Mouse (Mus musculus) kidney, adult 2 months (tissue): ENCODE measurements around the gene Olfr459. TPM values are rescaled to one million over a fixed set of nuclear protein-coding genes. Genes with fewer than 3 reads are reported as not detected.

Experiments used
- DNase-seq: peaks from one replicate; pipeline ENCODE4 v3.0.0; 2021
- H3K27ac ChIP-seq: fragments of 200-500 bp; 2 replicates; pipeline ENCODE4 v1.5.1; 2012; ENCODE audit warnings: low read depth, low read length, control low read depth, inconsistent platforms; ENCODE audit not compliant: insufficient read depth
- H3K27me3 ChIP-seq: fragments of 200-500 bp; replicated peaks from 2 replicates; pipeline ENCODE4 v1.6.1; 2012; ENCODE audit warnings: mild to moderate bottlenecking, moderate library complexity, low read length, inconsistent platforms; ENCODE audit not compliant: control insufficient read depth, insufficient read depth
- H3K36me3 ChIP-seq: fragments of 200-500 bp; 2 replicates; pipeline ENCODE4 v1.6.1; 2012; ENCODE audit warnings: mild to moderate bottlenecking, moderate library complexity, low read length, inconsistent platforms; ENCODE audit not compliant: control insufficient read depth, insufficient read depth
- H3K4me1 ChIP-seq: fragments of 200-500 bp; 2 replicates; pipeline ENCODE4 v1.6.1; 2011; ENCODE audit warnings: low read length; ENCODE audit not compliant: control insufficient read depth, insufficient read depth
- H3K4me3 ChIP-seq: fragments of 200-500 bp; 2 replicates; pipeline ENCODE4 v1.5.1; 2011; ENCODE audit warnings: mild to moderate bottlenecking, low read depth, low read length, control low read depth; ENCODE audit not compliant: insufficient read depth
- CTCF ChIP-seq: fragments of 200-500 bp; conservative IDR thresholded peaks from 2 replicates; pipeline ENCODE4 v1.5.1; 2011; ENCODE audit warnings: low read depth, mild to moderate bottlenecking, control low read depth, low read length, moderate library complexity, mixed read lengths; ENCODE audit not compliant: insufficient read depth, insufficient read length
- POLR2A ChIP-seq: fragments of 200-500 bp; IDR thresholded peaks from one replicate; pipeline ENCODE4 v1.6.1; 2011; ENCODE audit warnings: low read depth, low read length, control low read depth
- WGBS: fragments of 180-500 bp; shearing (Covaris S2); methylation state at CpG from one replicate; pipeline ENCODE4 v1.1.7; 2018; 5-methylcytosine and 5-hydroxymethylcytosine counted together
- polyA plus RNA-seq: library from polyadenylated mRNA; depleted of rRNA; stranded (reverse); fragments of >200 nt; gene quantifications from 2 replicates; pipeline ENCODE4 v1.2.3, GENCODE M21; 2012

Olfr459 gene
- polyA plus RNA-seq, 1 experiment = not detected

- TF ChIP-seq POLR2A (no peak), CTCF (no peak)
- WGBS = 81% methylated on average over 2 of the region's 2 CpGs
- H3K27me3 ChIP-seq = no peaks in the 10 kb centered on the region
- H3K36me3 ChIP-seq = no peaks in the 10 kb centered on the region
- DNase-seq = no peak
- no peaks in the 10 kb centered on the region for H3K4me1 ChIP-seq
- no peak overlapping the region for H3K27ac ChIP-seq
- no peak overlapping the region for H3K4me3 ChIP-seq
Observed at GRCm38 (mm10) chr6:41759618-41760017, 15.4 kb downstream of the Olfr459 start.

- no peak for DNase-seq
- WGBS = 88% methylated on average over 1 of the region's 1 CpGs
- no peak overlapping the region for H3K27ac ChIP-seq
- no peak for TF ChIP-seq POLR2A
- TF ChIP-seq CTCF = no peak
- no peak overlapping the region for H3K4me3 ChIP-seq
- no peaks in the 10 kb centered on the region for H3K36me3 ChIP-seq
- no peaks in the 10 kb centered on the region for H3K4me1 ChIP-seq
- no peaks in the 10 kb centered on the region for H3K27me3 ChIP-seq
Observed at GRCm38 (mm10) chr6:41758421-41758820, 16.6 kb downstream of the Olfr459 start.

DNA sequence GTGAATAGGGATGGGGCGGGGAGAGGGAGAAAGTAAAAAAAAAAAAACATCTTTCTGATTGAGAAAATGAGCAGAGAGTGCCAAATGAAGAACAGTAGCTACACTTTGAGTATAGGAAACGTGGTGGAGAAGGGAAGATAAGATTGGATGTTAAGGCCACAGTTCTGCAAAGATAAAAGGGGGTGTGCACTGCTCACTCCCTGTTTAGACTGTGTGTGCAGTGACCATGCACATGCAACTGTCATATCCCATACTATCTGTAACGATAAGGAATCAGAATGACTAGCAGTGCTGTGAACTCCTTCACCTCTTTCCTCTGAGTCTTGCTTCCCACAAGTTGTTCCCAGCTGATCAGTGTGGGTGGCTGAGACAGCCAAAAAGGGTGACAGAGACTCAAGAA is 17.8 kb downstream of the Olfr459 start:
- 63% methylated on average over 3 of the region's 3 CpGs for WGBS
- Histone ChIP-seq H3K4me3 (no peak overlapping the region), H3K27me3 (no peaks in the 10 kb centered on the region), H3K27ac (no peak overlapping the region), H3K36me3 (no peaks in the 10 kb centered on the region), H3K4me1 (no peaks in the 10 kb centered on the region)
- DNase-seq = no peak
- TF ChIP-seq CTCF (no peak), POLR2A (no peak)

- Histone ChIP-seq H3K27ac (no peak overlapping the region), H3K4me1 (no peaks in the 10 kb centered on the region), H3K36me3 (no peaks in the 10 kb centered on the region), H3K27me3 (no peaks in the 10 kb centered on the region), H3K4me3 (no peak overlapping the region)
- no peak for DNase-seq
- no peak for TF ChIP-seq CTCF
- TF ChIP-seq POLR2A = no peak
- 64% methylated on average over 6 of the region's 6 CpGs for WGBS
Observed at GRCm38 (mm10) chr6:41754626-41755025, 20.4 kb downstream of the Olfr459 start.

- H3K36me3 ChIP-seq = no peaks in the 10 kb centered on the region
- WGBS = 68% methylated on average over 5 of the region's 5 CpGs
- H3K27me3 ChIP-seq = no peaks in the 10 kb centered on the region
- H3K4me3 ChIP-seq = no peak overlapping the region
- TF ChIP-seq CTCF (no peak), POLR2A (no peak)
- H3K27ac ChIP-seq = no peak overlapping the region
- no peak for DNase-seq
- no peaks in the 10 kb centered on the region for H3K4me1 ChIP-seq
Observed at GRCm38 (mm10) chr6:41744664-41745392, 30.1 kb downstream of the Olfr459 start.

DNA sequence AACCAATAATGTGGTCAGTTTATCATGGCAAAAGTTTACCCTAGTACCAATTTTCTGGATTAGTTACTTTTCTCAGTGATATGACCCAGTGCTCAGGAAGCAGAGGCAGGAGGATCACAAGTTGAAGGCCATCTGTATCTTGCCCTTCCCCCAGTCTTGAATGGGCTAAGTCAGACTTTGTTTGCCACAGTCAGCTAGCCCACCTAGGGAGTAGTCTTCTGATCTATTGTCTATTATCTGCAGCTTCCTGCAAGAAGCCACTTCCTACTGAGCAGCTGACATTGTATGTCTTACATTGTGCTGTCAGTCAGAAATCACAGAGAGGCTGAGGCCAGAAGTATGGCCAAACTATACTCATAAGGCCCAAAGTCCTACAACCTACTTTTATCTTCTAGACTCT is 33.9 kb downstream of the Olfr459 start:
- H3K4me1 ChIP-seq = no peaks in the 10 kb centered on the region
- H3K36me3 ChIP-seq = no peaks in the 10 kb centered on the region
- H3K27me3 ChIP-seq = no peaks in the 10 kb centered on the region
- H3K4me3 ChIP-seq = no peak overlapping the region
- TF ChIP-seq CTCF (no peak), POLR2A (no peak)
- DNase-seq = no peak
- no peak overlapping the region for H3K27ac ChIP-seq

DNA sequence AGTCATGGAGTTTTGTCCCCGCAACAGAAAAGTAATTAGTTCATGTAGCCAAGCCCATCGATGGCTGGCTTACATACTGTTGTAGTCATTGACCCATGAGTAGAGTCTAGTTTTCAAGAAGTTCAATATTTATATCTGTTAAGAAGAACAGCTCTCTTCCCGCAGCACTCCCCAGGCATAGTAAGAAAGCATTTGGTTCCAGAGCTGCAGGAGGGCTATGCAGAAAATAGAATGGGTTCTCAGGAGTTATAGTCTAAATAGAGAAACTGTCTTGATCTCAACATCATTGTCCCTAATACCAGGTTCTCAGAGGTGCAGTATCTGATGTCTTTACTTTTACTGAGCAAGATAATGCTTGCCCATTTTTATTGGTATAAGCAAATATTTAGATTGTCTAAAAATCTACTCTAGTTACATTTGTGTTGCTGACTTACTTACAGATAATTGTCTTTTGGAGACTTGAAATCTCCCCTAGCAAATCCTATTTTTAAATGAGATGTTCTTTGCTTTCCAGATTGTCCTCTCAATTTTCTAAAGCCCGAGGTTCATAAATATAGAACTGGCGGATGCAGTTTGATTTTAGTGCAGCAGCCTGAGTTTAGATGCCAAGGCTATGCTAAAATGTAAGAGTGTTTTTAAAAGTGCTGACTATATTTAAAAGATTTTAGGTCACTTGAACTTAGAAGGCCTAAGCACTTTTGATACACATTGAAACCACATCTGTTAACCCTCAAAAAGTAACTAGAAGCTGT is 40.1 kb downstream of the Olfr459 start:
- Histone ChIP-seq H3K4me1 (no peaks in the 10 kb centered on the region), H3K4me3 (no peak overlapping the region), H3K27ac (no peak overlapping the region), H3K36me3 (no peaks in the 10 kb centered on the region), H3K27me3 (no peaks in the 10 kb centered on the region)
- TF ChIP-seq POLR2A (no peak), CTCF (no peak)
- WGBS = 90% methylated on average over 5 of the region's 5 CpGs
- no peak for DNase-seq
